Mouse (Mus musculus) testis, postnatal 14 days (tissue): Measurements from ENCODE around the gene Igf1r.
"Not testable (repeated sequence)": the region's sequence is repeated elsewhere in the genome, so short reads cannot be mapped to it uniquely, and the experiment has no call there.

ENCODE experiments used
- DNase-seq: peaks from one replicate; pipeline ENCODE4 v3.0.0; 2021; ENCODE audit warnings: low spot score

Igf1r gene

DNA sequence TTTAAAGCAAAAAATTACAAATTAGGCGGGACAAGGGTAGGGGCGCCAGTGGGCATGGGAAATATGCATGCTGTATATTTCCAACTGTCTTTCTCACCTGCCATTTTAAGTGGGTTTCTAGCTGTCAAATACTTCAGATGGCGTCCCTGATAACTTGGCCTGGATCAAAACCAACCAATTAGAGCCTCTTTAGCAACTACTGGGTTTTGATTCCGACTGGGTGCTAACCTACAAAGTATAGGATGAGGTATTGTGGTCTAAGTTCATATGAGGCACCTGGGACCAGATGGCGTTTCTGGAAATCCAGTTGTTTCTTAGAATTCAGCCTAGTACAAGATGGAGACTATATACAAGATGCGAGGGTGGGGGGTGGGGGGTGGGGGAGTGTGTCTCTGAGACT, 319.2 kb downstream of the Igf1r start:
- DNase-seq, result no peak

DNA sequence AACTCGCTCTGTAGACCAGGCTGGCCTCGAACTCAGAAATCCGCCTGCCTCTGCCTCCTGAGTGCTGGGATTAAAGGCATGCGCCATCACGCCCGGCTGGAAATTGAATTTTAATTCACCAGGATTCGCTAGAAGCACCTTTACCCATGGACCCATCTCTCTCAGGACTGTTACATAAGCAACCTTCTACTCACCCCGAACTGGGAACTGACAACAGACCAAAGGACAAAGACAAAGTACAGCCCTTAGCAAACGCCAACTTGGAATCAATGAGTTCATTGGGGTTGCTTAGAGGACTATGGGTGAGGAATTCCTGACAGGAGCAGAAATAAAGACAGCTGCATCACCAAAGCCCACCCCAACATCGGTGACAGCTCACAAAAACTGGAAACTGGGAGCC, 320.0 kb downstream of the Igf1r start:
- no peak for DNase-seq

DNA sequence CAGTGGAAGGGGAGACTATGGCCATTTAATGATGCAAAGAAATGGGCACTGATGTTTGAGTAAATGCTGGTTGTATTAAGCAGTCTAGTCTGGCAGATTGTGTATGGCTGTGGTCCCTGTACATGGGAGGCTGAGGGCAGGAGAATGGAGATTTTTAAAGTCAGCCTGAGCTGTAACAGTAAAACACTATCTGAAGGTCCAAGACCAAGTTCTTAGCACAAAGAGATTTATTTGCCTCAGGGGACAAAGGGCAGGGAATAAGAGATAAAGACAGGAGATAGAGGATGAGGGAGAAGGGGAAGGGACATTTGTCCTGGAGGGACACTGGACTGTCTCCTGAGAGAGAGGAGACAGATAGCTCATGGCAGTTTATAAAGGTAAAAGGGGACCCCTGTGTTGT, 320.9 kb downstream of the Igf1r start, which contains the start of gene Fam169b:
Fam169b (plus strand) TSS at position 325 of the 400 bp plus-strand sequence.
- DNase-seq, result no peak

DNA sequence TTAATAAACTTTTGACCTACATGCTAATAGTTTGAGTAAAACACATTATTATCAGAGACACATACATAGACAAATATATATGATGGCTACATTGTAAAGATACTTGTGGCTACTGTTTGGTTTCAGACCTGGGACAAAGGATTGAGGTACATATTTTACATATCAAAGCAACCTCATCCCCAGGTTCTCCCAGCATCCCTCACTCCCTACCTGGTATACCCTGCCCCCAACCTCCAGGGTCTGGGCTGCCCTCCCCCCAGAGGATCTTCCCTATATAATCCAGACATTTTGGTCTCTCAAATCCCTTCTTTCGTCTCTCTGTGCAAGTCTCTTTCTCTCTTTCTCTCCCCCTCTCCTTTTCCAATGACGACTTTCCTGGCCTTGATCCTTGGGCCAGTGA, 321.6 kb downstream of the Igf1r start:
- no peak for DNase-seq

DNA sequence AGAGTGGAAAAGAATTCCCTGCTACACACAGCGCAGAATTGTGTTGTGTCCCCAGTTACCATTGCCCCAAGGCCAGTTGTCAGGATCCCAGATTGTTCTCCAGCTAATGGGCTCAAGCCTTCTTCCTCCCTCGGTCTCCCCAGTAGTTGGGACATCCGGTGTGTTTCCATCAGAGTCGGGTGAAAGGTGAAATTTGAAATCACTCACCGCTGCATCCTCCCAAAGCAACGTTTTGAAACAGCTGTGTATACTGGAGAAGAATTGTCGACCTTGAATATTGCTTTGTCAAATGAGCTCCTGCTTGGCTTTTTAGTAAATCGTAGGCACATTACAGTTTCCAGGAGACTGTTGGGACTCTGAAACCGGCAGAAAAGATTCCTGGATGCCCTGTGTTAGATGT, 322.3 kb downstream of the Igf1r start:
- no peak for DNase-seq

DNA sequence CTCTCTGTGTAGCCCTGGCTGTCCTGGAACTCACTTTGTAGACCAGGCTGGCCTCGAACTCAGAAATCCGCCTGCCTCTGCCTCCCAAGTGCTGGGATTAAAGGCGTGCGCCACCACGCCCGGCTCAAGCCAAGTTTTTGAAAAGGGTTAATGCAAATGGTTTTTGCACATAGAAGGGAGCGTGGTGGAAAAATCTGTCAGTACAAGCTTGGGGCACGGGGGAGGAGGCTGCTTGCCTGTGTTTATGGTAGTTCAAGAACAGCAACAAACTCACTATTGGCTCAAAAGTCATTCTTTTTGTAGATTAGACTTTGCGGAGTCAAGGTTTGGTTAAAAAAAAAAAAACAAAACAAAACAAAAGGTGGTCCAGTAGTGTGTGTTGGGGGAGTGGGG, 322.8 kb downstream of the Igf1r start:
- not testable (repeated sequence) for DNase-seq

DNA sequence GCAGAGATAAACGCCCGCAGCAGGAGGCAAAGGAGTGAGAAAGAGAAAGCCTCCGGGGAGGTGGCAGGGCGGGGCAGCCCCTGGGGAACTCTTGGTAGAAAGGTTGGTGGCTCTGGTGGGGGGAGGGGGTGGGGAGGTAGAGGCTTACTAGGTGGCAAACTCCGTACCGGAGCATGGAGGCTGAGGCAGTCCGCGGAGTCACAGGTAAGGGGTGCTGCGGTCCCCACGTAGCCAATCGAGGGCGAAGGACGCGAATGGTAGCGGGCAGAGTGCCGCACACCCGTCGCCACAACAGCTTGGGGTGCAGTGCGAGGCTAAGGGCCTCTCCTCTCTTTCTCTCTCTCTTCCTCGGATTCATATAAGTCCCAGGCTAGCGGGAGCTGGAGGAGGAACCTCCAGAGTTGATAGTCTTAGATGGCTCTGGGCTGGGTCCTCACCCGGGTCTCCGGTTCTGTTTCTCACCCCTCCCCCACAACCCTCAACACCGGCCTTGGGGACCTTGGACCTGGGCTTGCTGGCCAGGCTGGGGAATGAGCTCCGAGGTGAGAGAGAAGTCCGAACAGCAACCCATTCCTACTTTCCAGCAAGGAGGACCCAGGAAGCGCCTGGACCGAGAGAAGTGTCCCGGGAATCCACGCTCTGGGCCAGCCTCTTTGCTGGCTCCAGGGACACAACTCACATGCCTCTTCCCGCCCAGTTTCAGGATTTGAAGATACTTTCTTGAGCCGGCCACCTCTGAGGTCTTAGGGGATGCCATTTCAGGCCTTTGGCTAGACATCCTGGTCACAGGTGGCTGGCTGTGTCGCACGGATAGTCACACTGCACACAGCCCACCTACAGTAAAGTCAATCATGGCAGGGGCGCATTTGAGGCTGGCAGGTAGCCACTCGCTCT, 323.5 kb downstream of the Igf1r start:
- DNase-seq, result no peak

DNA sequence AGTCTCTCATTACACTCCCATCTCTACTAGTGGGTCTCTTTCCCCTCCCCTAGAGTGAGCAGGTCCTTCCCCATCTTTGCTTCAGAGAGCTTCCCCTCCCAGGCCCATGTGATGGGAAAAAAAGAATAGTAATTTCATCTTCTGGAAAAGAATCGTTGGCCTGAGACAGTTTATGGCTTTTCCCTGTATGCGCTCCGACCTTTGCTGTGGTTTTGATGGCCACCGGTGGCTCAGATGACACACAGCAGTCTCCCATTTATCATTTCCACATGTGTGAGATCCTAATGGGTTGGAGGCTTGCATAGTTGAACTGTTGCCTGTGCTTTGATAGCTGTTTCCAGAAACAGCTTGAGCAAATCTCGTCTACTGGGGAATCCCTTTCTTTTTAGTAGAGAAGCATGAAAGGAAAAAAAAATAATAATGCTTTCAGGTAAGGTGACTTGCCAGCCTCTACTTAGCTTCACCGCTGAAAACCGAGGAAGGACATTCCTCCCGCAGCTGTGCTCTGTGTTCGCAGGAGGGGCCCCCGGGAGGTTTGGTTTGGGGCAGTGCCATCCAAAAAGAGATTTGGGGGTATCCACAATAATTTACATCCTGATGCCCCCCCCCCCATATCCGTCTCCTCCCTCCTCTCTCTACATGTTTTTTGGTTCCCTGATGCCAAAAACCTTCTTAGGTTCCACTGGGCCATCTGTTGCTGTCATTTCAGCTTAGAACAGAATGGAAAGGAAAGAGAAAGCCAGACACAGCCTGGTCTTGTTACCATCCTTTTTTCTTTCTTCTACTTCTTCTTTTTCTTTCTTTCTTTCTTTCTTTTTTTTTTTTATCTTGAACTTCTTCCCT, 324.6 kb downstream of the Igf1r start:
- no peak for DNase-seq

DNA sequence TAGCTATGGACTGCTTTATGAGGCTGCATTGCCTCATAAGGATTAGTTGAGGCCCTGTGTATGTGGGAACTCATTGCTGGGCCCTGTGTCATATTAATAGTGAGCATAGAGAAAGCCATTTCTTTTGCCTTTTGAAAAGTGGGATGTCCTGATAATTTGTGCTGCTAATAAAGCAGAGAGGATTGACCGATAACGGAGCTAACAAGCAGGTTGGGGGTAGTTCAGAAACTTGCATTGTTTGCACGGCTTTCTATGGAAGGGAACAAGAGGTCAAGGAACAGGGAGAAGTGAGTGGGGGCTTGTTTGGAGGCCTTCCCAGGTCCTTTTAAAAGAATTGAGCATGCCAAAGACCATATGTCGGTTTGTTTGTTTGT, 325.3 kb downstream of the Igf1r start:
- no peak for DNase-seq

DNA sequence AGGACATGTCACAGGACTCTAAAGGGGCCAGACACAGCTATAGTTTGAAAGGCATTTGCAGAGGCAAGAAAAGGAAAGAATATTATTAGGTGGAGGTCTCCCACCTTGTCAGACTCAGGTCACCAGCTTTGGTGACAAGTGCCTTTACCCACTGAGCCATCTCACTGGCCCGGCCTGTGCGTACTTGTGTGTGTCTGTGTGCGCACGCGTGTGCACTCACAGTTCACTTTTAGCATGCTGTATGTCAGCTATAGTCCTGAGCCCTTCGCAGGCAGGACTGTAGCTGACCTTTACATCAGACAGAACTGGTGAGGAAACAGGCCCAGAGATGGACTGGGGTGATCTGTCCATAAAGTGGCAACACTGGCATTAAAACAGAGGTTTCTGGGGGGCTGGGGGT, 325.8 kb downstream of the Igf1r start:
- DNase-seq, result no peak

DNA sequence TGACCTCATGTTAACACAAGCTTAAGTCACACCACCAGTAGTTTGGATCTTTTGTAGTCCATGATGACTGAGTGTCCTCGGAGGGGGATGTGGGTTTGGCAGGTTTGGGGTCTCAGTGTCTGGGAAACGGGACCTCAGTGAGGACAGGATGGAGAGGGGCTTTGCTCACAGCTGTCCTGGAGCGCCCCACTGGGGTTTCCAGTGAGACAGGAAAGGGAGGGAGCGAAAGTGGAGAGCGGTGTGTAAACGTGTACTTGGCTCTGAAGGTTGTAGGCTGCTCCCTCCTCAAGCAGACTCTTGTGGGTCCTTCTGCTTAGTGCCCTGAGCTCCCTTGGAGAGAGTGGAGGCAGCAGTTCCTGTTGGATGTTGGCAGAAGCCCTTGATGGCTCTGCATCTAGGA, 326.3 kb downstream of the Igf1r start:
- no peak for DNase-seq

DNA sequence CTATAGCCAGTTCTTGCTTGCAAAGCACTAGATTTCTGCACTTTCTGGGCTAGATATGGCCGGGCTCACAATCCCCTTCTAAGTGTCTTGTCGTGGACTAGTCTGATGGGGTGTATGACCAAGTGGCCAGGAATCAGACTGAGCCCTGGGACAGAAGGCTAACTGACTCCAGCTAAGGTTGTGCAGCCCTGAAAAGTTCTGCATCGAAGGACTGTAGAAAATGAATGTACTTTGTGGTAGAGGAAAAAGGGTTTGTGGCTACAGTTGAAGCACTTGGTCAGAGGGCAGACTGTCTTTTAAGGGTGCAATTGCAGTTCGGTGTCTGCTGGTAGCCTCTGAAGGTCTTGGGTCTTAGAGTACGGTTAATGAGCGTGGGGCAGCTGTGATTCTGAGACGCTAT, 326.9 kb downstream of the Igf1r start:
- no peak for DNase-seq

DNA sequence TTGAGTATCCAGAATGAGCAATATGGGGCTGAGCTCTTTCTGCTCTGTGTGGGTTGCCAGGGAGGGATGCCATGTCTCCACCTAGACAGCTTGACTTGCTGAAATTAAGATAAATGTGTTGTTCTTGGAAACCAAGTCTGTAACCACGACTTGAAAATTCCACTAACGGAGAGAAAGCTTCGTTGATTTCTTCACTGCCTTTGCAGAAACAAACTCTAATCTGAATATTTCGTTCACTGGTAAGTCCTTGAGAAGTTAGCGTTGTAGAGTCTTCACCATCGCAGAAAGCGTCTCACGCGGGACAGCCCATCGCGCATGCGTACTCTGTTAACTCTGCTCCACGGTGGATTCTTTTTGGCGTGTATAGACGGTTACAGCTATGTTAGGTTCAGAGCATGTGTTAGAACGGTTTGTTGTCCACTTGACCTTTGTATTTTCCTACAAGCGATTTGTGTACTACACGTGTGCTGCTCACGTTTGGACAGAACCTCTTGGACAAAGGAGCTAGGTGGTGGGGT, 327.8 kb downstream of the Igf1r start:
- DNase-seq, result no peak

DNA sequence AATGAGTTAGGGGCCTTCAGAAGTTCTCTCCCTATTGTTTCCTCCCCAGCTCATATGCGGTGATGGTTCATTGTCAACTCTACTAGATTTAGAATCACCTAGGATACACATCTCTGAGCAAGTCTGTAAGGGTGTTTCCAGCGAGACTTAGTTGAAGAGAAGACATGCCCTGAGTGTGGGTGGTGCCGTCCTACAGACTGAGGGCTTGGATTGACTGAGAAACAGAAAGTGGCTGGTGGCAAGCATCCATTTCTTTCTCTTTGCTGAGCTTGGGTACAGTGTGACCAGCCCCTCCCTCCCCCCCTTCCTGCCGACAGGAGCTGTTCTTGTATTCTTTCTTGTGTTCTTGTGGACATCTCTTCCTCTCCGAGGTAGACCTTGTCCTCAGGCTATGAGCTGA, 328.7 kb downstream of the Igf1r start:
- no peak for DNase-seq

DNA sequence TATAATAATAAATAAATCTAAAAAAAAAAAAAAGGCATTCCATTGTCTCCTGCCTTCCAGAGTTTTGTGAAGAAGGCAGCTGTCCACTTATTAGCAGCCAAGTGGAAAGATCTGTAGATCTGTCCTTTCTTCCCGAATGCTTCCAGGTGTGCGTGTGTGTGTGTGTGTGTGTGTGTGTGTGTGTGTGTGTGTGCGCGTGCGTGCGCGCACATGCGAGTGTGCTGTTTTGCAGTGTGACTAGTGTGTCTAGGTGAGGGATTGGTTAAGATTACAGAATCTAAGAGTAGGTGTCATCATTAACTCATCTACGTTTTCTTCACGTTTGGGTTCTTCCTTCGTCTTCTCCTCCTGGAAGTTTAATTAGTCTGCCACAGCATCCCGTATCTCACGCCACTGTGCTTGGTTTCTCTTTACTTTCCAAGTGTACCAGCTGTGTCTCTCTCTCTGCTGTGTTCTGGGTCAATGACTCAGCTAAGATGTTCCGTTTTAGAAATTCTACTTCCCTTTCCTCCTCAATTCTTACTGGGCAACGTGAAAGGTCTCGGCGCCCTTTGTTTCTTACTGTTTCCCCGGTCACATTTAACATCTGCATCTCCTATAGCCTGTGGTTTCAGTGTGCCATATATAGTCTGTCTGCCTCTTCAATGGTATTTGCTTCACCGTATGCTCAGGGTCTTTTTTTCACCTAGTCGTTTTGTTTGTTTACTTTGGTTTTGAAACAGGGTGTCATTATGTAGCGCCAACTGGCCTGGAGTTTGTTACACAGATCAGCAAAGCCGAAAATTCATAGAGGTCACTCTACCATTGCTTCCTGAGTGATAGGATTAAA, 329.9 kb downstream of the Igf1r start:
- no peak for DNase-seq

DNA sequence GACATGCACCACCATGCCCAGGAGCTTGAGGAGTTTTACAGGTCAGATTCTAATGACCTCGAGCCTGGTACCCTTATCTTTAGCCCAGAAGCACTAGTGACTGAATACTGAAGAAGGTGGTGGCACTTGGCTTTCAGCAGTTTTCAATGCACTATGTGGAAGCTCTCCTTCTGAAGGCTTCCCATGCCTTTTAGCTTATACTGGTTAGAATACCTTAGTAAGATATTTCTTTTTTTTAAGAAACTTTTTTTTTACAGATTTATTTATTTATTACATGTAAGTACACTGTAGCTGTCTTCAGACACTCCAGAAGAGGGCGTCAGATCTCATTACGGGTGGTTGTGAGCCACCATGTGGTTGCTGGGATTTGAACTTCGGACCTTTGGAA, 330.5 kb downstream of the Igf1r start:
- not testable (repeated sequence) for DNase-seq
